Mouse (Mus musculus): Measurements from ENCODE around the gene Zfp346.

Gene Zfp346

GRCm38 (mm10) chr13:55152621-55153415 is 47.7 kb downstream of the Zfp346 start, which contains the start of gene Fgfr4:
TSS of gene Fgfr4 (plus strand) at chr13:55152640.
- DNase-seq, result no peak

GRCm38 (mm10) chr13:55153951-55154350 is 48.8 kb downstream of the Zfp346 start:
- DNase-seq, result no peak

DNA sequence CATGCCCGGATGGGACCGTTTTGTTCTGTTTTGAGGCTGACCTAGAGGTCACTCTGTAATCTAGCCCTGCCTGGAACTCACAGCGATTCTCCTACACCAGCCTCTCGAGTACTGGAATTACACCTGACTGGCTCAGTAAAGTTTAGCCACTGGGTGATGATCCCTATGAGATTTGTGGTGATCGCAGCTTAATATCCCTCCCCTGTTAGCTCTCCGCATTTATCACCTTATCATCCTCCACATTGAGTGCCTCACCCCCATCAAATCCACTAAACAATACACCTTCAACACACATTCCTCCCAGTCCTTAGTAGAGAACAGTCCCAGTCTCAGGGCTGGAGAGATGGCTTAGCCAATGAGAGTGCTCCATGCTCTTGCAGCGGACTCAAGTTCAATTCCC is 57.3 kb downstream of the Zfp346 start:
- DNase-seq, result no peak

- DNase-seq, result no peak
Observed at GRCm38 (mm10) chr13:55163553-55163952, 58.4 kb downstream of the Zfp346 start.

DNA sequence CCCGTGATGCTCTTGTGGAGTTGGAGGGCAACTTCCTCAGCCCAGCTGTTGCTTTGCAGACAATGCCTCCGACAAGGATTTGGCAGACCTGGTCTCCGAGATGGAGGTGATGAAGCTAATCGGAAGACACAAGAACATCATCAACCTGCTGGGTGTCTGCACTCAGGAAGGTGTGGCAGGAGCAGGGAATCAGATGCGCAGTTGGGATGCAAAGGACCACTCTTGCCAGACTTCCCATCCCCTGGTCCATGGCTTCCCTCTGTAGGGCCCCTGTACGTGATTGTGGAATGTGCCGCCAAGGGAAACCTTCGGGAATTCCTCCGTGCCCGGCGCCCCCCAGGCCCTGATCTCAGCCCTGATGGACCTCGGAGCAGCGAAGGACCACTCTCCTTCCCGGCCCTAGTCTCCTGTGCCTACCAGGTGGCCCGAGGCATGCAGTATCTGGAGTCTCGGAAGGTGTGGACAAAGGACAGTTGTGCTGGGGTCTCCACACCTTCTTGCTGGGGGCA is 60.8 kb downstream of the Zfp346 start:
- DNase-seq, result no peak

DNA sequence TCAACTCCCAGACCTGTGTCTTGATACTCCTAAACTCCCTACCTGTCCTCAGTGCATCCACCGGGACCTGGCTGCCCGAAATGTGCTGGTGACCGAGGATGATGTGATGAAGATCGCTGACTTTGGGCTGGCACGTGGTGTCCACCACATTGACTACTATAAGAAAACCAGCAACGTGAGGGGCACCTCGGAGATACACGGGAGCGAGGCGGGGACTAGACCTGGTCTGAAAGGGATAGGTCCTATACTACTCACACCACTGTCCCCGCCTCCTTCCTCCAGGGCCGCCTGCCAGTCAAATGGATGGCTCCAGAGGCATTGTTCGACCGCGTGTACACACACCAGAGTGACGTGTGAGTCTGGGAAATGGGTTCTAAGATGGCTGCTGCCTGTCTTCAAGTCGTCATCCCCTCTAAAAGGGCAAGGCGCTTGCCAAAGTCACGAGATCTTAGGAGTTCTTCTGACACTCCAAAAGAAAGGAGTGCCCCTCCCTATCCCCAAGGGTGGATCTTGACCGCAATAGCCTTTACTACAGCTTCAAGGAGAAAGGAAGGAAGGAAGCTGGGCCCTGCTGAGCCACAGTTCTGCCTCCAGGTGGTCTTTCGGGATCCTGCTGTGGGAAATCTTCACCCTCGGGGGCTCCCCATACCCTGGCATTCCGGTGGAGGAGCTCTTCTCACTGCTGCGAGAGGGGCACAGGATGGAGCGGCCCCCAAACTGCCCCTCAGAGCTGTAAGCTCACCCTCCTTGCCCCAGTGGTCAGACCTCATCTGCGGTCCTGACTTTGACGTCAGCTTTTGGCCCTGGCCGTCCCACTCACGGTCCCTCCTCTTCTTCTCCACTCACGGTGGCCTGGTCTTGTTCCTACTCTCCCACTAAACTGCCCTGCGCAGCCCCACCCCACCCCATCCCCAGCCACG is 62.0 kb downstream of the Zfp346 start:
- DNase-seq, result no peak

GRCm38 (mm10) chr13:55167798-55168197 is 62.7 kb downstream of the Zfp346 start:
- no peak for DNase-seq

- no peak for DNase-seq
Observed at GRCm38 (mm10) chr13:55168255-55168654, 63.1 kb downstream of the Zfp346 start.

GRCm38 (mm10) chr13:55168958-55169369 is 63.9 kb downstream of the Zfp346 start:
- DNase-seq, result peak; percentile 48

DNA sequence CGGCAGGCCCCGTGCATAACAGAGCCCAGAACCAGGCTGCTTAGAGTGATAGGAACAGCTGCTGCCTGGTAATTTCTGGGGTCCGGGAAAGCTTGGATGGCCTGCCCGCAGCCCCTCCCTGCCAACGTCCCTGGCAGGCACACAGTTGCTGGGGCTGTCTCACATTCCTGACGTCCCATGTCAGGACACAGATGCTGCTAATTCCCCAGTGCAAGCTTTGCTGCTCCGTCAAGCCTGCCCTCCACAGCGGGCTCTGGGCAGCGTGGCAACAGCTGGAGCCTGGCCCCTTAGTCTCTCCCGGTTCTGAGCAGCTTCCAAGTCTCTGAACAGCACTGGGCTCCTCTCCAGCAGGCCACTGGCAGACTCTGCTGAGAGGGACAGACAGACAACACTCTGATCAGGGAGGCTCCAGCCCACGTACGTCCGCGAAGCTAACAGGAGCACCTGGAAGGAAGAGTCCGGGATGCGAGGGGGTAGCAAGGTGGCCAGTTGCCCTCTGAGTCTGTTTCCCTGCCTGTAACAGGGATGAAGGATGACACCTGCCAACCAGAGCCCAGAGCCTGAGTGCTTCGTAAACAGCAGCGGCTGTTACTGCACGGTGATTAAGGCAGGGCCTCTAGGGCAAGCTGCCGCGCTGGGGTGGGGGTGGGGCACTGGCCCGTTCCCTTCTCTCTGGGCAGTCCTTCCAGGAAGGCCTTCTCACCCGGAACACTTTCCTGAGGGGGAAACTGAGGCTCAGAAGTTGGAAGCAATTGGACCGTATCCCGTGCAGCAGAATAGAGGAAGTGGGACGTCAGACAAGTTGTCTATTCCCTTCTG is 66.6 kb downstream of the Zfp346 start:
- peak; percentile 63 for DNase-seq

GRCm38 (mm10) chr13:55172336-55172770 is 67.2 kb downstream of the Zfp346 start:
- no peak for DNase-seq

- no peak for DNase-seq
Observed at GRCm38 (mm10) chr13:55174347-55174746, 69.2 kb downstream of the Zfp346 start.

DNA sequence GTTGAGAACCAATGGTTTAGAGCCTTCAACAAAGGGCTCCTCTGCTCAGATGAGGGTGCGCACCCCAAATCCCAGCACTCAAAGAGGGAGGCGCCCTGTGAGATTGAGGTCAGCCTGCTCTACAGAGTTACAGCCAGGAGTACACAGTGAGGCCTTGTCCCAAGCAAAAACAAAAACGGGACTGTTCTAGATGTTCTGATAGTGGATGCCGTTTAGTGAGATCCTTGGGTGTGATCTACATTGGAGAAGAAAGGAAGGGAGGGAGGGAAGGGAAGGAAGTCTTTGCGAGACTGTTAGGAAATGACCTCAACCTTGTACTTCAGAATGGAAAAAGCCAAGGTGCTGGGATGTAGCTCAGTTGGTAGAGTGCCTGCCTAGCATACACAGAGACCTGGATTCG is 71.2 kb downstream of the Zfp346 start:
- DNase-seq, result no peak

- no peak for DNase-seq
Observed at GRCm38 (mm10) chr13:55177903-55178496, 72.9 kb downstream of the Zfp346 start.

DNA sequence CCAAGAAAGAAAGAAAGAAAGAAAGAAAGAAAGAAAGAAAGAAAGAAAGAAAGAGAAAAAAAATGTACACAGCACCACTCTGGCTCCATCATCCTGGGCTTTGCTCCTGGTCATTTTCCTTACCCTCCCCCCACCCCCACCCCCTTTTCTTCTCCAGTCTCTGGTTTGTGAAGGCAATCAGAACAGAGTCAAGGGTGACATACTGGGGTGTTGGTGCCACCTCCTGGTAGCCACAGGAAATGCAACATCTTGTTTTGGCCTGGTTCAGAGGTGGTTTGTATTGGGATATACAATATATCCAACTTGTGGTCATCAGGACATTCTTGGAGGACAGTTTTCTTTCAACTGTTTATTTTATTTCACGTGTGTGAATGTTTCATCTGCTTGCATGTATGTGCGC is 73.4 kb downstream of the Zfp346 start:
- peak; percentile 59 for DNase-seq

DNA sequence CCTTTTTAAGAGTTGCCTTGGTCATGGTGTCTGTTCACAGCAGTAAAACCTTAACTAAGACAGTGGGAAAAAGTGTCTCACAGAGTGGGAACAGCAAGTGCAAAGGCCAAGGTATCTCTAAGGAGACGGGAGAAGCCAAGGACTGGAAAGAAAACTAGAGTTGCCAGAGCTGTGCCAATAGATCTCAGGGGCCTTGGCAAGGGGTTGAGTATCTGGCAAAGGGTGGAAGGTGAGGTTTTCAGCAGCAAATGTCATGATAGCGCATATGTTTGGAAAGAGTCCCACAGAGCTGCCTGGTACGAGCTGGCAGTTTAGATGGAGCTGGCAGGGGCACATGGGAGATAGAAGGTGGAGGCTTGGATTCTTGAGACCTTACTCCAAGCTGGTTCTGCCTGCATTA is 74.5 kb downstream of the Zfp346 start:
- no peak for DNase-seq

- DNase-seq, result no peak
Observed at GRCm38 (mm10) chr13:55181786-55182172, 76.7 kb downstream of the Zfp346 start.

DNA sequence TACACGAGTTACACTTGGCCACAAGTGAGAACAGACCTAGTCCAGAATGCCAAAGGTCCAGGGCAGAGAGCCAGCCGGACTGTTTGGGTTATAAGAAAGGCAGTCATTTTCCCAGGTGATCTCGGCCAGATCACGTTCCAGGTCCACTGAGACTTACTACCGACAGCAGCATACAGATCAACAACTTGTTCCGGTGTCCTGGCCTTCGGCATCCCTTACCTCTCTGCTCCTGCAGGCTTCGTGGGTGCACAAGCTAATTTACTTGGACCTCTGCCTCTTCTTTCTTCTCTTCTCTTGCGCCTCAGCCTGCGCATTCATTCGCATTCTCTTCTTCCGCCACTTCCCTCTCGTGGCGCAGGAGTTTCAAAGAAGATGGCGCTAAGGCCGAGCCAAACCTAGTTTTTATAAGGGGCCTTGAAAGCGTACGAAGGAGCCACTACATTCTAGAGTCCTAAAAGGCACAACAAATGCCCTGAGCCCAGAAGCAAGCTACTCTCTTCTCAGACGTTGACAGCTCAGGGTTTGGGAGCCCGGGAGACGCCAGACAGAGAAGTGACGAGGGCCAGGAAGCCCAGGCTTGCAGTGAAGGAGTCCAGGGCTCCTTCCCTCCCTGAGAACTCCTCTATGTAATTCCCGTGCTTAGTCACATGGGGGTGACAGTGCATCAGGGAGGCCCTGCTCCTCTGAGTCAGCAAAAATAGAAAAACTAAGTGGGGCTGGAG is 77.2 kb downstream of the Zfp346 start:
- DNase-seq, result peak; percentile 76

- no peak for DNase-seq
Observed at GRCm38 (mm10) chr13:55183382-55183781, 78.3 kb downstream of the Zfp346 start.

Data from right cerebral cortex, adult 18-20 months (tissue).